Comparison of ENCODE assay signal across 17 mouse cellular contexts in genomic region chrX:12591401-12591943, GRCm38 (mm10). TPM values are rescaled to one million over a fixed set of nuclear protein-coding genes. Genes with fewer than 3 reads are reported as not detected.
DNase-seq lines count a peak whose midpoint lies in the region; ATAC-seq and TF ChIP-seq lines count a peak whose summit lies in the region.
"Had no signal": no experiment of that assay in that cellular context is flagged by ENCODE, and none has a peak within 500 bp of the region (broad histone marks: within the 10 kb centered on the region; RNA-seq: fewer than 3 reads in every experiment).

No protein-coding gene starts in this region.

- no peak for TF ChIP-seq POLR2A in liver, adult 2 months (IDR thresholded peaks at IDR 0.05; ENCODE audit: extremely low read depth, insufficient read depth, low read length)

- no peak for DNase-seq in frontal cortex, adult 2 months (ENCODE audit: extremely low spot score in 1 of 2, low spot score in 1 of 2)
- DNase-seq in liver, adult 2 months (ENCODE audit: extremely low read depth, low read depth, low spot score), result peak; percentile 7
- DNase-seq in liver (no peak), adipocyte (ENCODE audit: low spot score) (peak; percentile 10)
- peak; percentile 19 for DNase-seq in splenic B cell, adult 2 months (ENCODE audit: low read depth, low spot score)
- DNase-seq in lung, postnatal 0 days (ENCODE audit: low spot score), result no peak
- DNase-seq: adrenal gland, adult 8-10 months; cerebellum, adult 8-10 months; liver, embryonic 13.5 days; thymus, postnatal 14 days had no signal

- H3K4me2 ChIP-seq in lung, postnatal 0 days (replicated peaks; ENCODE audit: low read depth, low read length), result no peak overlapping the region
- H3K4me2 ChIP-seq: forebrain, embryonic 13.5 days; hindbrain, embryonic 14.5 days; limb, embryonic 12.5 days; liver, embryonic 13.5 days; midbrain, embryonic 15.5 days; neural tube, embryonic 12.5 days had no signal

- TF ChIP-seq CTCF in liver, adult 2 months (IDR thresholded peaks at IDR 0.05; ENCODE audit: low read depth, low read length), result no peak
- no peak for TF ChIP-seq CTCF in lung, postnatal 0 days (IDR thresholded peaks at IDR 0.05)

- 0 out of 2 replicates have a peak, but pooled peaks cover 2% of the 10 kb centered on the region for H3K36me3 ChIP-seq in liver, adult 2 months (ENCODE audit: control insufficient read depth, insufficient read depth, low read length)
- H3K36me3 ChIP-seq in splenic B cell, adult 2 months (ENCODE audit: control insufficient read depth, insufficient read depth, low read length, poor library complexity, severe bottlenecking), result no peaks in the 10 kb centered on the region
- H3K36me3 ChIP-seq in lung, postnatal 0 days (ENCODE audit: insufficient read depth, low read length), result no peaks in the 10 kb centered on the region
- H3K36me3 ChIP-seq: limb, embryonic 12.5 days; midbrain, embryonic 15.5 days; neural tube, embryonic 12.5 days had no signal

- WGBS in liver, adult 2 months, result 69% methylated on average over 8 of the region's 8 CpGs
- 69% methylated on average over 8 of the region's 8 CpGs for WGBS in lung, postnatal 0 days

- H3K27me3 ChIP-seq in liver, adult 2 months (ENCODE audit: control insufficient read depth, insufficient read depth, low read length), result no peaks in the 10 kb centered on the region
- H3K27me3 ChIP-seq in splenic B cell, adult 2 months (ENCODE audit: control insufficient read depth, insufficient read depth, low read length, poor library complexity, severe bottlenecking), result no peaks in the 10 kb centered on the region
- no peaks in the 10 kb centered on the region for H3K27me3 ChIP-seq in lung, postnatal 0 days (replicated peaks; ENCODE audit: insufficient read depth, low read length)
- H3K27me3 ChIP-seq: forebrain, embryonic 13.5 days; liver, embryonic 13.5 days; midbrain, embryonic 15.5 days; neural tube, embryonic 12.5 days had no signal

- H3K27ac ChIP-seq in liver, adult 2 months (replicated peaks; ENCODE audit: insufficient read depth, low read depth, low read length), result no peak overlapping the region
- H3K27ac ChIP-seq in lung, postnatal 0 days (ENCODE audit: low read length), result no peak overlapping the region
- H3K27ac ChIP-seq: forebrain, embryonic 13.5 days; hindbrain, embryonic 14.5 days; limb, embryonic 12.5 days; liver, embryonic 13.5 days; midbrain, embryonic 15.5 days; neural tube, embryonic 12.5 days had no signal

- peaks cover 10% of the 10 kb centered on the region; the same call in 1 of the 2 replicates for H3K79me2 ChIP-seq in liver, adult 2 months (ENCODE audit: control insufficient read depth, insufficient read depth, low read length)

- H3K4me3 ChIP-seq in liver, adult 2 months (ENCODE audit: insufficient read depth, low read depth, low read length), result no peak overlapping the region
- H3K4me3 ChIP-seq in lung, postnatal 0 days (ENCODE audit: low read depth, low read length), result no peak overlapping the region
- H3K4me3 ChIP-seq: forebrain, embryonic 13.5 days; limb, embryonic 12.5 days; liver, embryonic 13.5 days; midbrain, embryonic 15.5 days; neural tube, embryonic 12.5 days had no signal

- ATAC-seq in frontal cortex, adult (ENCODE audit: low TSS enrichment), result peak; percentile 22; the same call in 1 of the 2 replicates
- ATAC-seq in lung, postnatal 0 days, result no peak
- ATAC-seq: forebrain, embryonic 13.5 days; inflammation-experienced regulatory T-cells, adult 6 months; midbrain, embryonic 15.5 days had no signal

- no peaks in the 10 kb centered on the region for H3K9me3 ChIP-seq in lung, postnatal 0 days (ENCODE audit: low read length)
- H3K9me3 ChIP-seq: forebrain, embryonic 13.5 days; limb, embryonic 12.5 days; liver, embryonic 13.5 days; midbrain, embryonic 15.5 days; neural tube, embryonic 12.5 days had no signal

- H3K9ac ChIP-seq in liver, adult 2 months (ENCODE audit: low read depth, low read length), result no peak overlapping the region
- H3K9ac ChIP-seq in lung, postnatal 0 days (replicated peaks; ENCODE audit: low read depth), result no peak overlapping the region
- H3K9ac ChIP-seq: forebrain, embryonic 13.5 days; hindbrain, embryonic 14.5 days; limb, embryonic 12.5 days; liver, embryonic 13.5 days; midbrain, embryonic 15.5 days; neural tube, embryonic 12.5 days had no signal

- TF ChIP-seq EP300 in lung, postnatal 0 days (IDR thresholded peaks at IDR 0.05), result no peak

- no peaks in the 10 kb centered on the region; the same call in 1 of the 2 replicates for H3K4me1 ChIP-seq in liver, adult 2 months (ENCODE audit: control insufficient read depth, insufficient read depth, low read length)
- no peaks in the 10 kb centered on the region for H3K4me1 ChIP-seq in lung, postnatal 0 days (ENCODE audit: insufficient read depth, low read depth, low read length)

RNA-seq across cellular contexts. Expression of gene Atp6ap2, which starts 3.9 kb away (rescaled TPM):
- polyA plus RNA-seq in frontal cortex, adult 2 months (2012; rRNA removed), result 155 and 163 TPM in 2 replicates
- 29.8 and 37.2 TPM in 2 replicates for total RNA-seq in liver, adult 2 months (2014; rRNA removed)
- polyA plus RNA-seq in liver, adult 2 months (2012; rRNA removed), result 8.1 and 9.8 TPM in 2 replicates
- polyA plus RNA-seq in lung, postnatal 0 days (2015; fragmentation: Nextera tagmentation; extraction: Ambion mirVana), result 103 TPM in 2 replicates

Comparison
In these comparisons a context has a peak if more than half of its experiments do, and no peak if none do; other contexts are left out.
1. DNase-seq: peak in liver, adult 2 months (single experiment), adipocyte (single experiment) and splenic B cell, adult 2 months (single experiment); none in frontal cortex, adult 2 months (0 of 2), liver (single experiment) and lung, postnatal 0 days (single experiment).